Mouse (Mus musculus) Muller cell, postnatal 12 days (primary cell): ENCODE data around the gene Dnmt3a.
"Not testable (repeated sequence)": the region's sequence is repeated elsewhere in the genome, so short reads cannot be mapped to it uniquely, and the experiment has no call there.

ENCODE experiments used
- DNase-seq: peaks from one replicate; pipeline ENCODE4 v3.0.0-alpha.2; 2015; ENCODE audit errors: inconsistent ontology term

Gene Dnmt3a

GRCm38 (mm10) chr12:3917668-3918341, 112.0 kb downstream of the Dnmt3a start:
- no peak for DNase-seq

- DNase-seq: no peak
Measured at GRCm38 (mm10) chr12:3918577-3918976, 112.8 kb downstream of the Dnmt3a start.

GRCm38 (mm10) chr12:3919423-3919822, 113.6 kb downstream of the Dnmt3a start:
- DNase-seq: no peak

GRCm38 (mm10) chr12:3926127-3926526, 120.3 kb downstream of the Dnmt3a start:
- DNase-seq: peak; percentile 32

GRCm38 (mm10) chr12:3928841-3929240, 123.0 kb downstream of the Dnmt3a start:
- peak; percentile 97 for DNase-seq

GRCm38 (mm10) chr12:3930090-3930865, 124.5 kb downstream of the Dnmt3a start:
- DNase-seq: not testable (repeated sequence)

GRCm38 (mm10) chr12:3942026-3942425, 136.2 kb downstream of the Dnmt3a start:
- DNase-seq: peak; percentile 11

- no peak for DNase-seq
Measured at GRCm38 (mm10) chr12:3944454-3945073, 138.8 kb downstream of the Dnmt3a start.

GRCm38 (mm10) chr12:3947503-3947902, 141.7 kb downstream of the Dnmt3a start:
- DNase-seq: no peak

- DNase-seq: no peak
Measured at GRCm38 (mm10) chr12:3954651-3955050, 148.8 kb downstream of the Dnmt3a start, which contains the start of gene Pomc. Gene Pomc, plus strand, starts transcription at chr12:3954951.

GRCm38 (mm10) chr12:3955371-3955770, 149.6 kb downstream of the Dnmt3a start:
- peak; percentile 23 for DNase-seq

- DNase-seq: no peak
Measured at GRCm38 (mm10) chr12:3956351-3956750, 150.5 kb downstream of the Dnmt3a start.

- peak; percentile 80 for DNase-seq
Measured at GRCm38 (mm10) chr12:3959791-3960543, 154.2 kb downstream of the Dnmt3a start.

- DNase-seq: no peak
Measured at GRCm38 (mm10) chr12:3960553-3960952, 154.7 kb downstream of the Dnmt3a start.
